Mouse (Mus musculus) 3134 (cell line): ENCODE measurements around the gene Midn.

Experiments
- DNase-seq: peaks from one replicate; pipeline ENCODE4 v3.0.0-alpha.2; 2011; ENCODE audit warnings: low spot score; ENCODE audit not compliant: insufficient read length; ENCODE audit errors: extremely low read depth

Midn gene

DNA sequence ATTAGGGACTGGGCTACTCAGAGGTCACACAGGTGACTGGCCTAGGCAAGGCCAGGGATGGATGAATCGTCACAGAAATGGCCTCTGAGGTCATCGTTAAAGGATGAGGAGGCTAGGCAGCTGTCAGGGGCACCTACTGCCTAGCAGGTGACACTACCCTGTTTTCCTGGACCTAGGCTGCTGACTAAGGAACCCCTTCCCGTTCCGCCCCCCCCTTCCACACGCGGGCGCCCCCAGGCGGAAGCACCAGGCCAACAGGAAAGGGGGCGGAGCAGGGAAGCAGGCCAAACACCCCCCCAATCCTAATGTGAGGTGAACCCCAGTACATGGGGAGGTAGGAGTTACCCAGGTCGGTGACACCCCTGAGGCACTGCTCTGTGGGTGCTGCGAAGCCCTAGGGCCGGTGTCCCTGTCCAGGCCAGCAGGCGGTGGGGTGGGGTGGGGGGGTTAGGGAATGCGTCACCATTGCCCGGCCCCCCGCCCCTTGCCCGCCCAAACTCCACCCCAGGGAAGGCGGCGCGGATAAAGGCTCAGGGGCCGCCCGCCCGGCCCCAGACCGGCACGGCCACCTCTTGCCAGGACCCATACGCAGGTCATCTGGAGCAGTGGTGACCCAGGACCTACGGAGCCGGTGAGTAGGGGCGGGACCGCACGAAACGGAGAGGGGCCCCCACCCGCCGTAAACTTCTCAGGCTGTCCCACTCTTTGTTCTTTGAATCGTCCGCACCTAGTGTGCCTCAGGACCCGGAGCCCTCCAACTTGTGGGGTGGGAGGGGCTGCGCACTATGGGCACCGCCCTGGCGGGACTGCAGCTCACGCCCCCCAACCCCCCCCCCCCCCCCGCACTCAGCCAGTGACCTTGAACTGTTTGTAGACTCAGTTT is at the start of gene Midn:
TSS of gene Midn (plus strand) at position 554 of the 883 bp plus-strand sequence.
- DNase-seq: peak; percentile 93

DNA sequence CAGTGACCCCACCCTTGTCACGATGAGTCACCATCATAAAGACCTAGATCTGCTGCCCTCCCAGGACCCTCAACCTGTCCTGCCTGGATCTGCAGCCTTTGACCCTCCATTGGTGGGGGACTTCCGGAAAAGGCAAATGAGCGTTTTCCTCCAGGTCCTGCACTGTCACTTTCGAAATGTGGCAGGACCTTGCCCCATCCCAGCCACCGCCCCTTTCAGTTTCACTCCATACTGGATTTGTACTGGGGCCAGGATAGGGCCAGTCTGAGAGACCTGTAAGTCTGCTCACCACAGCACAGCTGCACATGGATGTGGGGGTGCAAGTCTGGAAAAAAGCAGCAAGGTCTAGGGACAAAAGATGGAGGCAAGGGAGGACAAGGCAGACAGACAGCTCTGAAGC is 49.4 kb upstream of the Midn start:
- DNase-seq: no peak

DNA sequence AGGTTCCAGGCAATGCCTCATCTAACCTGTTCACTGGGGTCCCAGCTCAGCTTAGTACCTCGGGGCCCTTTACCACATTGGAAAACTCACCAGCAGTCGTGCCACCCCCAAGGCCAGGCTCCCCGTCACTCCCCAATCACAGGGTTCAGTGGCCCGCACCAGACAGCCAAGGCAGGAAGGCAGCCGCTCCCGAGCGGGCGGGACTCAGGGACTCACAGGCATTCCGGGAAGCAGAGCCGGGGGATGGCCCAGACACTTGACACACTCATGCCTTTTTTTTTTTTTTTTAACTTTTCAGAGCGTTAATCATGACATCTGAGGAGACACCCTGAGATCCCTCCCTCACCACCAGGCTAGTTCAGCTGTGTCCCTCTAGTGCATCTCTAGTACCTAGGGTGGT is 47.1 kb upstream of the Midn start:
- peak; percentile 73 for DNase-seq

DNA sequence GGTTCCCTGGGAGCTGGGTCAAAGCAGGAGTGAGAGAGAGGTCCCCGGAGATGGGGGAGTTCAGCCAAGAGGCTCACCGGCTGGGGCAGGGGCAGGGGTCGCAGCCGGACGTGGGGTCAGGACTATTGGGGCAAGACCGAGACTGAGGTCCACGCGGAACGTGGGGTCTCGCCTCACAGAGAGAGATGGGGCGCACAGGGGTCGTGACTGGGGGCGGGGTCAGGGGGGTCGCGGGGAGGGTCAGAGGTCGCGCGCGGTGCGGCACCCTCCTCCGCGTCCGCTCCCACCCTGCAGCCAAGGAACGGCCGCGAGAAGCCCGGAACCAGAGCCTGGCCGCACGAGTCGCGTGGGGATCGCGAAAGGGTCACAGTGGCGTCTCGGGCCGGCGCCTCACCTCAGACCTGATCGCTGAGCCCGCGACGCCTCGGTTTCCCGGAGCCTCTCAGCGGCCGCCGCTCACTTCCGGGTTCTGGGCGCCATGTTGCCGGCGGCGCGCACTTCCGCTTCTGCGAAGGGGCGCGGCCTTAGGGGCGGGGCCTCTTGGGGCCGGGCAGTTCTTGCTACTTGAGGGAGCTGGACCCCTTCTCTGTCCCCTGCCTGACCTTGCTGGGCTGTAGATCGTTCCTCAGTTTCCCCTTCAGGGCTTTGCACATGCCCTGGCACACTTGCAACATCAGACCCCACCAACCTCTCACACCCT is 45.7 kb upstream of the Midn start:
- peak; percentile 84 for DNase-seq

- DNase-seq: no peak
These were observed 45.0 kb upstream of the Midn start for GRCm38 (mm10) chr10:80103032-80103431.

- DNase-seq: peak; percentile 76
These were observed 43.9 kb upstream of the Midn start for GRCm38 (mm10) chr10:80104181-80104580.

DNA sequence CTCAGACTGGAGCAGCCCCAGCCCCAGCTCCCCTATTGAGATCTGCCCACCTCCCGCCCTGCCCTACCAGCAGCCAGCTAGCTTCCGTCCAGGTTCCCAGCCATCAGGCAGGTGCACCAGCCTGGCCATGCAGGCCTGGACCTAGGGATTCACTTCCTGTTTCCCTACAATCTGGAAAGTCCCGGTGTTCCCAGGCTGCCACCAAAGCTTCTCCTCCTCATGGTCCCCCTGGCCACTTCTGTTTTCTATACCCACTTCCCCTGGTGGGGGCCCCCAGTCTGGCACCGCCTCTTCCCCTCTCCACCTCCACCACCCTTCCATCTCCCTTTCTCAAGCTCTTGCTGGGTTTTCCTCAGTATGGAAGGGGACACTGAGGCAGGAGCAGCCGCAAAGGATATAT is 42.6 kb upstream of the Midn start, which contains the start of gene Sbno2:
TSS of gene Sbno2 (minus strand) at position 112 of the 400 bp plus-strand sequence.
- DNase-seq: no peak

DNA sequence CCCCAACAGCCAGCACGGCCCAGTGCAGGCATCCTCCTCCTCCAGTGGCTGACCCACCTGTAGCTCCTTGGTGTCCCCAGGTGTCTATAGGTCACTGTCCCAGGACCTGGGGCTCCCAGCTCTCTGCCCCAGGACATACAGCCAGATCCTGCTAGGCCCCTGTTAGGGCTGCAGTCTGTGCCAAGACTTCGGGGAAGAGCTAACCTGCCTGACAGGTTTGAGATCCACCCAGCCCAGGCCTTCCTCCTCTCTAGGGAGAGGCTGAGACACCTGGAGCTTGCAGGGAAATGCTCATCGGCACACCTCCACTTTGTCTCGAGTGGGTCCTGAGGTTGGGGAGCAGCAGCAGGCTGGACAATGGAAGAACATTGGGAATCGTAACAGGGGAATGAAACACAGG is 42.1 kb upstream of the Midn start:
- no peak for DNase-seq

DNA sequence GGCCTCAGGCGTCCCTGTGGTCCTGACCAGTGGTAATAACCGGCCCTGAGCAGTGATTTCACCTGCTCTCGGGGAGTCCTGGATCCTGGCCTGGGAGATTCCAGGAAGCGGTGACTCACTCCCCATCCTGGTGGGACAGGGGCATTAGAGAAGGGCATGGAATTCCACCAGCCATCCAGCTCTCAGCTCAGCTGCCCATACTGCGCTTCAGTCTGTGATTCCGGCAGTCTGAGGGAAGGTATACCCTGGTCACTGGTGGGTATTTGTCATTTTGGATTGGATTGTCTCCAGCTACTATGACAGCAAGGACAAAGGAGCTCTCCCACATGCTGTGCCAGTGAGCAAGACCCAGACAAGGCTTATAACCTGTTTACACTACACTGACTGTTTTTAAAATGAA is 40.4 kb upstream of the Midn start:
- DNase-seq: peak; percentile 78

DNA sequence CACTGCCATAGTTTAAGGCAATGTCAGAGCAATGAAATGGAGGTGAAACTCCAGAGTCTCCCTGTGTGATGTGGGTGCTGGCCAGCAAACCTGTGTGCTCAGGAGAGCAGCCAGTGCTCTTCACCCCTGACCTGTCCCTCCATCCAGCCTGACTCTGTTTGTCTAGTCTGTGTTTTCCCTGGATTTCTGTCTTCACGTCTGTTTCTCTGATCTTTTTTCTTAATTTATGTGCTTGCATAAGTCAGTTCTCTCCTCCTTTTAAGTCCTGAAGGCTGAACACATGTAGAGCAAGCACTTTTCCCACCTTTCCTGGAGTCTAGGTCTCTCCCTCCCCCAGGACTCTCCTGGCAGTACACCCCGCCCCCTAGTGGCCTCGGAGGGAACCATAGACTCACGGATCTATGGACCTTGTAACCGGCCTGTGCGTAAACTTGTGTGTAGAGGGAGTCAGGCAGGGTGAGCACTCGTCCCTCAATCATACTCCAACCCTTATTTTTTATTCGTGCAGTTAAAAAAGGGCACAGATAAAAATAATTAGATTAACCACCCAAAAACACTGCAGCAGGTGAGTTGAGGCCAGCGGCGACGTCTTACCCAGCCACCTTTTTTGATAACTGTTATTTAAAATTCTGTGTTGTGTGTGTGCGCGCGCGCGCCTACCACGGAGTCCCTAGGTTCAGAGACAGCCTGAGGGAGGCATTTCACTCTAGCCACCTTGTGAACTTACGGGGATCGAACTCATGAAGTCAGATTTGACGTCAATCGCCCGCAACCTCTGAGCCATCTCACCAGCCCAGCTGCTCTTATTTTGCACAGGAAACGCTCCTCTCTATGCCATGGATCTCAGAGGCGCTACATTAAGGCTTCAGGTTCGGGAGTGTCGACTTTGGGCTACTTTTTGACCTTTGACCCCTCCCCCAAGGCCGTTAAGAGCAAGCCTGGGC is 33.5 kb upstream of the Midn start:
- DNase-seq: peak; percentile 68

DNA sequence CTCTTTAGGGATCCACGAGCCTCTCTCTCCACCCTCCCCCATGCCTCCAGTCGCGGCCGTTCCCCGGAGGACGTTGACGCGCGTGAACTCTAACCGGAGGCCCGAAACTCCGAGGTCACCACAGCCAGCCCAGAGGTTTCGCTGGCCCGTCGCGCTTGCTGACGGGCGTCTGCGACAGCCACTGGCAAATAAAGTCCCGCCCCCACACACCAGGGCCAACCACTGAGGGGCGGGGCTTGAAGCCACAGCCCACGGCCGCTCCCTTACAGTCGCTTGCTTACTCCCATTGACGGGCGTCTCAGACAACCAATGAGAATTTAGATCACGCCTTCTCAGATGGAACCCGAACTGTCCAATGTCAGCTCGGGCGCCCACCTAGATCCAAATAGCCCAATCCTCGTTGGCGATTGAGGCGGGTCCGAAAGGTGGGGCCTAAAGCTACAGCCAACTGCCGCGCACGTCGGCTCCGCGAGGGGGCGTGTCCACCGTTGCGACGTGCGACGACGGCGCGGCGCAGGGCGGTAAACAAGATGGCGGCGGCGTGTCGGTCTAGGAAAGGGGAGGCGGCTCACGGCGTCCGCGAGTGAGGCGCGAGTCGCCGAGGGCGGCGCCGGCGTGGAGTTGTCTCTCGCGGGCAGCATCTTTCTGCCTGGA is 32.7 kb upstream of the Midn start, which contains the start of gene Stk11:
TSS of gene Stk11 (plus strand) at position 514 of the 654 bp plus-strand sequence.
- peak; percentile 99 for DNase-seq

DNA sequence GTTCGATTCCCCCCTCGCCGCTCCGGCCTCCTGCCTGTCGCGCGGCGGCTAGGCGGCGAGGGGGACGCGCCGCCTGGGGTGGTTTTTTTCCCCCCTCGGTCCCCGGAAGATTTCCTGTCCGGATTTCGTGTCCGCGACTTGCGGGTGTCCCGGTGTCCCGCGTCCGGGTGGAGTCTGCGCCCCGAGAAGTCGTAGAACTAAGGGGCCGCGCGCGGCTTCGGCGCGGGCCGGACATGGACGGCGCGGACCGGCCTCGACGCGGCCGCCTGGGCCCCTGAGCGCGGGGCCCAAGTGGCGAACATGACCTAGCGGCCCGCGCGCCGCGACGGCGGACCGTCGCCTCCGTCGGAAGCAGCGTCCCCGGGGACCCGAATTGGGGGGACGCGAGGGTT is 32.1 kb upstream of the Midn start:
- DNase-seq: no peak

- DNase-seq: peak; percentile 57
These were observed 31.5 kb upstream of the Midn start for GRCm38 (mm10) chr10:80116563-80116926.

- DNase-seq: peak; percentile 56
These were observed 31.0 kb upstream of the Midn start for GRCm38 (mm10) chr10:80116927-80117691.

GRCm38 (mm10) chr10:80117736-80118135 is 30.3 kb upstream of the Midn start:
- no peak for DNase-seq

DNA sequence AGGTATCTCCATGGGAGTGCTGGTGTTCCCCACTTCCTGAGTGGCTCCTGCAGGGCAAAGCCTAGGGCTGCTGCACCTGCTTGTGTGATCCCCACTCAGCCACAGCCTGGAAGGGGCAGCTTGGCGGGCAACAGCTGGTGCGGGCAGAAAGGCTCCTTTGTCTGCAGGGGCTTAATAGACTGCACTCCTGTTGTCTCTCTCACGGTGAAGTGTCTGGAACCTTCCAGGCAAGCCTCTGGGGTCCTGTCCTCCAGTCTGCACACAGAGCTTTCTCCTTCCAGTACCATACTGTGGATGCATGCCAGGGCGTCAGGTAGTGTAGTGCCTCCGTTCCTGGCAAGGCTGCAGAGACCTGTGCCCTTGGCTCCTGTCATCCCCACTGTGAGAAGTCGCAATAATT is 29.5 kb upstream of the Midn start:
- DNase-seq: no peak

- DNase-seq: no peak
These were observed 27.9 kb upstream of the Midn start for GRCm38 (mm10) chr10:80120146-80120545.

GRCm38 (mm10) chr10:80121639-80122038 is 26.4 kb upstream of the Midn start:
- no peak for DNase-seq

DNA sequence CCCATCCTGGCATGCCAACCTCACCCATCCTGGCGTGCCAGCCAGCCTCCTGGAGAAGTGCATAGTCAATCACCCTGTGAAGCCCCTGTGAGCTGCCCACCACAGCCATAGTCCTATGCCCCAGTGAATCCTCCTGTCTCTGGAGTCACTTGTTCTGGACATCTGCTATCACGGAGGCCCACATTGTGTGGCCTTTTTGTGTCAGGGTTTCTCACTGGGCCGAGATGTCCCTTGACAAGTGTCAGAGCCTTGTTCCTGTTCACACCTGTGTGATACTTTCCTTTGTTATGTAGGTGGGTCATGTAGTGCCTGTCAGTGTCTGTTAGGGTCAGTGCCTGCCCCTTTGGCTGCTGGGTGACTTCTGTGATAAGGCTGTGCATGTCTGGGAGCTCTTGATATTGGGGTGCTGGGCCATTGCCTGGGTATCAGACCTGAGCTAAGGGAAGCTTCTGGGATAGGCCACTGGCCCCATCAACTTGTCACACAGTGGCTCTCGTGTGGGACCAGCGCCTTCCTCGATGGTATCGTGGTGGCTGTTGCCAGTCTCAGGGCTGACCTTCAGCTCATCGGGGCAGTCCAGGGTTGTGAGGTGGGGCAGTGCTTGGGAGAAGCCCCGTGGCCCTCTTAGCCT is 24.0 kb upstream of the Midn start:
- no peak for DNase-seq
